Mouse (Mus musculus) lung, postnatal 10 days (tissue): ENCODE measurements around the gene Gm11146.

Experiments used
- DNase-seq: peaks from one replicate; pipeline ENCODE4 v3.0.0; 2021

Gm11146 gene

DNA sequence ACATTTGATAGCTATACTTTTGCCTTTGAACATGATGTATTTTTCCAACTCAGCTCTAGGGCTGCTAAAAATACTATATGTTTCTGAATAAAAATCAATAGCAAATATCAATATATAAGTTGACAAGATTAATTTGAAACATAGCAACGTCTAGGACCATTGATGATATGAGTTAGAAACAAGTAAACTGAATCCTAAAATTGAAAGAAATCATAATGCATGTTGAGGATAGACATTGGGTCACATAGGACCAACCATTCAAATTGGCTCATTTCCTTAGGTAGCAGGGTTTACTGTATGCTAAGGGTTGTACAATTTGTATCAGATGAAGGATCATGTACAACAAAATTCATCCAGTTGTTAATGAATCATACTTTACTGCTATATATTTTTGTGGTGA lies at the start of gene Gm11146:
TSS of gene Gm11146 (minus strand) at position 101 of the 400 bp plus-strand sequence.
- no peak for DNase-seq

DNA sequence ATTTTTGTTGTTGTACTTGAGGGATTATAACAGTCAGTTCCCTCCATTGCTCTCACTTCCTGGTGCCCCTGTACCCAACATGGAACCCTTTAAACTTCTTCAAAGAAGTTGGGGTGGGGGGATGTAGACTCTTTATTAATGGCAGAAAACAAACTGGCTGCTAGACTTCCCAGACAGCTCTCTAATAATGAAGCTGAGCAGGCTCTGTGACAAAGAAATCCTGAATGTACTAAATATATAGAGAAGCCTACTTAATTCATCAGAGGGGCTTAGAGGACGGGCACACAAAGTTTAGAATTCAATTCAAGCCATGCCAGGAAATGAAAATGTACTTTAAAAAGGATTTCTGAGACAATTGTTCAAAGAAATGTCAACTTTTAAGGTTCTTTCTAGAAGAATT lies 48.7 kb upstream of the Gm11146 start:
- DNase-seq: no peak

DNA sequence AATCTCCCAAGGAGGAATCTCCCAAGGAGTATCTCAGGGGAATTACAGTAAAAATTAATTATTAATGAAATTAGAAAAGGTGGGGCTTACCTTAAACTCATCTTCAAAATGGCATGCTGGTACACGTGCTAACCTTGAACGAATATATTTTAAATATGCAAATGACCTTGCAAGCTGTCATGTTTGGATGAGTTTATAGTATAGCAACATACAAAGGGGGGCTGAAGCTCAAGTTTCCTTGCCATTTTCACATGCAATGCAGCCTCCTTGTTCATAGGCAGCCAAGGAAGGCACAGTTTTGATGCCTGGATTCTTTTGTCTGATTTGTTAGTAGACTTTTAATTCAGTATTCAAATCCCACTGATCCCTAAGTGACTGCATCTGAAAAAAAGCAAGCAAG lies 47.1 kb upstream of the Gm11146 start:
- DNase-seq: no peak

DNA sequence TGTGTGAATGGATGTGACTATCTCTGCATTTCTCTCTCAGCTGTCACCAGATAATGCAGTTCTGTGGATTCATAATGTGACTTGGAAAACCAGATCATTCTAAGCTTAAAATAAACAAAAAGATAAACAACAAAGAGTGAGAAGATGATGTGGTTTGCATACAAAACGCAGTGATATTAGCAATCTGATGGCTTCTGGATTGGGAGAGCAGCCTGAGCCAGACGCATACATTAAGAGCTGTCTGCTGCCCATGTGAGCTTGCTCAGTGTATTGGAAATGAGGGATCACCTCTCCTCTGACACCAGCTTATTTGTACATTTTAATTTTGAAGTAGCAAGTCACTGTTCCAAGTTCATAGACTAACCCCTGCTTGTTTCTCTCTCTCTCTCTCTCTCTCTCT lies 46.3 kb upstream of the Gm11146 start:
- DNase-seq: no peak

DNA sequence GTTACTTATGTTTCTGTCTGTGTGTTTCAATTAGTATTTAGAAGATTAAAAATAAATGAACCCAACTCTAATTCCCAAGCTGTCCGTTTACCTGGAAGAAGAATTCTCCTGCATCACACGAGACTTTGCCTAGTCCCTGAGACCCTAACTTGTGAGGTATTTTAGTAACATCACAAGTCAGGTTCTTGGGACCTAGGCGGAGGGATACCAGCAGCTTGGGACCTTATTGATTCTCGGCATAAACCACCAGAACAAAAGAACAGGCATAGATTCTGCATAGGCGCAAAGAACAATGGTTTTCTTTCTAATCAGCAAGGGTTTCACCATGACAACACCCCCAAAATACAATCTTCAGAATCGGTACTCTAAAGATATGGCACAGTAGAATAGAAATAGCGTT lies 44.3 kb upstream of the Gm11146 start:
- DNase-seq: no peak

DNA sequence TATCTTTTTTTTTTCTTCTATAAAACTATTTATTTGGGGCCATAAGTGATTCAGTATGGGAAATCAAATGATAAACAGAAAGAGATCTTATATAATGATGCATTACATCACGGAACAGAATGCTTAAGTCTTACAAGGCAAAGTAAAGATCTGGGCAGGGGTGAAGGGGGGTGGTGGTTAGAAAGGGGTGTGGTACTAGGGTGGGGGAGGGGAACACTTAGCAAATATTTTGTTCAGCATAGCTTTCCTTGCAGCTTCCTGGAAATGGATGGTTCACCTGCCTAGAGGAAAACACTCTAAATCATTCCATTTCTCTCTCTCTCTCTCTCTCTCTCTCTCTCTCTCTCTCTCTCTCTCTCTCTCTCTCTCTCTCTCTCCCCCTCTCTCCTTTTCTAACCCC lies 43.1 kb upstream of the Gm11146 start:
- no peak for DNase-seq

DNA sequence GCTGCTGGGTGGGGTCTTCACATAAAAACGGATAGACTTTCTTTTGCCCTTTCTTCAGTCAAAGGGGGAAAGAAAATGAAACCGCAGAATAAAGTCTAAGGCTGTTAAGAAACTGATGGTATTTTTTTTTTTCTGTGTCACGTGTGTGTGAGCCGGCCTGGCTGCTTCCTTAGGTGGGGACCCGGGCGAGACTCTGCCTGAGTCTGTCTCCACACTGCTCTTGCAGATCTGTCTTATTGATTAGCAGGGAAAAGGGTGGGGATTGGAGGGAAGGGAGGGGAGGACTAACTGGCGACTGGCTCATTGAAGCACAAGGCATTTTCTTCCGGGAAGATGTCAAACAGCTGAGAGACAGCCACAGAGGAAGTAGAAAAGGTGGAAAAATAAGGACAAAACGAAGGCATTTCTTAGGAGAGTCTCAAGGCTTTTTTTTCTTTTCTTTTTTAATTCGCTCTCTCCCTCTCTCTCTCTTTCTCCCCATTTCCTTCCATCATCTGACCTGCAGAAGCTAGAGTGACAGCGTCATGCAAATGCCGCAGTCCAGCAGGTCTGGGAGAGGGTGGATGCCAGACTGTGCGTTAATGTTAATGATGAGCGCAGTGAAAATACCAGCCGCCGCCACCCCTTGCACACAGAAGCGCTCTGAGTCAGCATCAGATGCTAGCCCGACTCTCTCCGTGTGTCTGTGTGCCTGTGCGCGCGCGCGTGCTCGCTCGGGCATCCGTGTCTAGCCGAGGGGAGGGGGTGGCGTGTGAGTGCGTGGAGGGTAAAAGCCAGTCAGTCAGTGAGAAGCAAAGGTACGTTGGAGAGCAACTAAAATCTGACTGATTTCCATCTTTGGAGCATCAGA lies 42.2 kb upstream of the Gm11146 start:
- peak; percentile 67 for DNase-seq

DNA sequence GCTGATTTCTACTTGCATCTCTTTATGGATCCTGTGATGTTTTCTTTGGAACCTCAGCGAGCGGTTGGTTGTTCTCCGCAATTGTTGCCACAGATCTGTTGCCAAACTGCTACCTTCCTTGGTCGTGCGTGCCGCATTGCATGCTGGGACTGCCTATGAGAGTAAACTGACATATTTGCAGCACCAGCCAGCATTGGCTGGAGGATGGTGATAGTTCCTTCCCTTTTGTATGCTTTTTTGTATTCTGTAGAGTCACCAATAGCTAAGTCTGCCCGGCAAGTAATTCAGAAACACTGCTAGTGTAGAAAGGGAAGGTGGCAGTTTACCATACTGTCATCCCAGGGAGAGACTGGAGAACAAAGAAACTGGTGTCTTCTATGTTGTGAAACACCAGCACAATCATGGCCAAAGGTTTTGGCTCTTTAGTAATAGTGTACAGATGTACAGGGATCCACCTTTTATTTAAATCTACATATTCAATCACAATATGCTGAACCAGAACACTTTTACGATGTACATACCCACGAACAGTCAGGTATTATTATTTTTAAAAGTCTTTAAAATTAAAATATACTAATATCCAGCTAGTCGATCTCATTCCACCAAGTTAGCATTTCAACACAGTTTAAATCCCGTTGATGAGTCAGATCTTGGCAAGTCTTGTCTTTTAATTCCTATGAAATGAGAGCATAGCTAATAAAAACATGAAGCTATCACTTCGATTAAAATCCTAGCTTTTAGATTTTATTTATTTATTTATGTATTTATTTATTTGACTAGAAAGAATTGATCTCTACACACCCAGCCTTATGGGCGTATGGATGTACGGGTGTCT lies 41.4 kb upstream of the Gm11146 start:
- DNase-seq: peak; percentile 26

DNA sequence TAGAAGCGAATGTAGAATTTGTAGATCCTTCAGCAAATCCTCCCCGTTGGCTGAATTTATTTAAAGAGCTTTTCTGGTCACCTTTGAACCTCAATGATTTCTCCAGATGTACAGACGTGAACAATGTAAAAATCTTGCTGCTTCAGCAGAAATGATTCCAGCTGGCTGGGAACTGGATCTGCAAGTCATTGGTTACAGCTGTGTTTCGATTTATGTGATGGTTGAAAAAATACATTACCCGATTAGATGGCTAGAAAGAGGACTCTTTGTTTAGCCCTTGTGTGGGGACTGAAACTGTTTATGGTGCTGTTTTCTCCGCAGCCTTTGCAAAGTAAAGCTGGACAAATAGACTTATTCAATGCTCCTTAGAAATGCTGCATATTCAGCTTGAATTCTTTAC lies 34.6 kb upstream of the Gm11146 start:
- DNase-seq: peak; percentile 6

DNA sequence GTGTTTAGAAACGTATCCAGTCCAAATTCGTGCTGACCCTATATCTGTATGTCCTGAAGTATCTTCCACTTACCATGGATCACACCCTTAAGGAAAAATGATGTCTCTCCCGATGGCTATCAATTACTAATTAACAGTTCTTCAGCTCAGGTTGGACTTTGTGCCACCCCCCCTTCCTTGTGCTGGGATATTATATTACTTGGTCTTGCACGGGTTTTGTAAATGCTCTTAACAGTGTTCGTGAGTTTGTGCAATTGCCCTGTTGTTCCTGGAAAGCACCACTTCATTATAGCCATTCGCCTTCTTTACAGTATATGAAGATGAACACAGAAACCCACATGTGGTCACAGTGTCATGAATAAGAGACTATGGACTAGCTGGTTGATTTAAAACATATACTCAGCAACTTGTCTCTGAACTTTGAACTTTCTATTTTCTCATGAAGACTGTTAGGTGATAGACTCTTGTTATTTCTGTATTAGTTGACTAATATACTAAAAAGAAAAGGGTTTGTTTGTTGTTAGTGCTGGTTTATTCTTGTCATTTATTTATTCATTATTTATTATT lies 30.5 kb upstream of the Gm11146 start:
- DNase-seq: no peak

DNA sequence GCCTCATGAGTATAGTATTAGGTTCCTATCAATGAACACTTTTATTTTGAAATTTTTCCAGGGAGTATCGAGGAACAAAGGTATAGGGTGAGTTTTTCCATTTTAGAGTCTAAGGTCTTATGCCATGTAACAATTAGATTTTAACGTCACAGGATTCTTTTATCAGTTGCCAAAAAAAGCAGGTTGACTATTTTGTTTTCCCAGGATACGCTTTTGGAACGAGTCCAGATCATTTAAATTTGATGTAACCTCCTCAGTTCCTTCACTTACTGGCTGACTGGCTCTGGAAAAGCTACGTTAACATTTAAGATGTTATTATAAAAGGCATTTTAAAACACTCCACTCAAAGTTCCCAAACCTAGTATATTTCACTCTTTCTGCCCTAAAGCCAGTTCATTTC lies 20.8 kb upstream of the Gm11146 start:
- DNase-seq: no peak

DNA sequence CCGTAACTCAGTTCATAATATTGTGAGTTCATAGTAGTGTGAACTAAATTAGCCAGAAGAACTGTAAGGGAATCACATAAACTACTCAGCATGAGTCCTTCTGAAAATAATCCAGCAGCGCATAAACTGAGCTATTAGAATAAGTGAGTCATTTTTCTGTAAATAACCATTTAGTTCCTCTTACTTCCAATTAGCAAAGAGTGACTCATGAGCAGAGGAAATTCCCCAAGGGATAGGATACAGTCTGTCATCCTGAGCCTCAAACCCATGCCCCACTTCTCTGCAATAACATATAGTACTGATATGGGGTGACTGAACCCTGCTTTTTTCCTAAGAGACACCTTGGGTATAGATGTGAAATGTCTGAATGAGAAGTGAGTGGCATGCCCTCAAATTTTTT lies 687 bp upstream of the Gm11146 start:
- DNase-seq: no peak

DNA sequence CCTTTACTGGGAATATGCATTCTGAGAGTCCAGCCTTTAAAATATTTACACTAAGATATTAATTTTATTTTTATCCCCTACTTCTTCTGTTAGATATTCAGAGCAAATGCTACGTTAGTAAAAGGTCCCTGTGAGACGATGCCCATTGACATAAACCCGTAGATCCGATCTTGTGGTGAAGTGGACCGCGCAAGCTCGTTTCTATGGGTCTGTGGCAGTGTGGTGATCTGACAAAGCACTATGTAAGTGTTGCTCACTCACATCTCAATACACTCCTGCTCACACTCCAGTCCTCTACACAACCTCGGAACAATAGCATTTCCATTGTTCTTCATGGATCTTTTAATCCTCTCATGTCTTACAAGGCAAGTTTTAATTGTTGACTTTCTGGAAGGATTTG lies 3.1 kb downstream of the Gm11146 start:
- no peak for DNase-seq

DNA sequence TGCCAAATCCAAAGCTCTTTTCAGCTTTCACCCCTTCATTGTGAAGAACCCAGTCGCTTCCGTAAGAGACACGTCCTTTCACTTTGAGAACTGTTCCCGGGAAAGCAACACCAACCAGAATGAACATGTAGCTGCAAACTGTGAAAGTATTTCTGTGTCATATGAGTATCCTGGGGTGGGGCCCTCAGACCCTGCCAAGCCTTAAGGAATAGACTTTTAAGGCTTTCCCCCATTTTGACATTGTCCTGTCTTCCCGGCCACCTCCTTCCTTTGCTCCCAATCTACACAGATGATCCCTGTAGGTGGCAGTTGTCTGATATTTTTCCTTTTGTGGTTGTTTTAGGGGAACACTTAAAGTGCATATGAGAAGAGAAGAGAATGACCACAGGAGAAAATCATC lies 5.3 kb downstream of the Gm11146 start:
- DNase-seq: peak; percentile 4

DNA sequence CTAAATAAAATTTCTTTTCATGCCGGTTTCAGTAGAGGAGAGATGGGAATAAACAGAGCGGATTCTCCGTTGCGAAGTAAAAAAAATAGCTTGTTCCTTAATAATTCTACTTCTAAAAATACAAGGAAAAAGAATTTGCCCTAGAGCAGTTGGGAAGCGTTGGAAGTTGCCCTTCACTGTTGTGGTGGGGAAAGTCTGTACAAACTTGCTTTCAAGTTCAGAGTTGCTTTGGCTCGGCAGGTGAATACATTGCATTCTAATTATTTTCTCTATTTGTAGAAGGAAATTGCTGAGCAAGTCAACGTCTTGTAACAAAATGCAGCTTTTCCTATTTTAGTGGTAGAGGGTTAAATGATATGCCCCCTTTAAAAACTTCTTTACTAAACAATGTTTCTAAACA lies 6.2 kb downstream of the Gm11146 start:
- no peak for DNase-seq

DNA sequence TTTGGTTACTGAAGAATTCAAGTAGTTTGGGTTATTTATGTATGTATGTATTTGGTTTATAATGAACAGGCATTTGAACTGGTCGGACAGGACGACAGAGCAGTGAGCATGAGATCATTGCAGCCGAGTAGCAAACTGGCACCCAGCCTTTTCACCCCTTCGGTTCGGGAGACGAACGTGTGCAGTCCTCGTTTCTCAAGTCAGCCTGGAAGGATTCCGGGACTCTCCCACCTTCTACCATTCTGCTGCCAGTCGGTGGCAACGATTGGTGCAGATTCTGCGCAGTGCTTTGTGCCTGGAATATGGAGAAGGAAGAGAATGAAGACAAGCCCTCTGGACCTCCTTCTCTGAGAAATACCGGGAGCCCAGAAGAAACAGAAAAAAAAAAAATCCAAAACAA lies 7.3 kb downstream of the Gm11146 start:
- peak; percentile 75 for DNase-seq

DNA sequence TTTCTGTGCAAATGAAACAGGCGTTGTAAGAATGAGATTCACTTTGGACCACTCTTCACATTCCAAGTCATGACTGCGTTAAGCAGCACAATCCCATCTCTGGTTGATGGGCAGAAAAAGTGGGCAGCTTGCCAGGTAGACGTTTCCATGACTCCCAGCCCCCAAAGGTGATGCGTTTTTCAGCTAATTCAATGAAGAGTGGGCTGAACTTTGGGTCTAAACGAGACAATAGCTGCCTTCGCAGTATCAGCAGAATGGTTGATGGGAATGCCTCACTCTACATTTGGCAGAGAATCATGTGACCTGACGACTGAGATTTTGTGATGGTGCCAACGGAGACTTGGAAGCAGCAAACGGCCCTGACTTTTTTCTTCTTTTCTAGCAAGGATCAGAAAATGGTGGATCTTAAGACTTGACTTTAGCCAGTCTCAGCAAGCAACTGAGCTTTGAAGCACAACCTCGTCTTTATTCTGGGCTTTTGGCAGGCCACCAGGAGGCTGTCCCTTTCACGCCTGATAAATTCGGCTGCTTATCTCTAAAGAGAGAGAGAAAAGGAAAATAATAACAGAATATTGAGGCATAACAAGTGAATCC lies 8.0 kb downstream of the Gm11146 start:
- peak; percentile 71 for DNase-seq

DNA sequence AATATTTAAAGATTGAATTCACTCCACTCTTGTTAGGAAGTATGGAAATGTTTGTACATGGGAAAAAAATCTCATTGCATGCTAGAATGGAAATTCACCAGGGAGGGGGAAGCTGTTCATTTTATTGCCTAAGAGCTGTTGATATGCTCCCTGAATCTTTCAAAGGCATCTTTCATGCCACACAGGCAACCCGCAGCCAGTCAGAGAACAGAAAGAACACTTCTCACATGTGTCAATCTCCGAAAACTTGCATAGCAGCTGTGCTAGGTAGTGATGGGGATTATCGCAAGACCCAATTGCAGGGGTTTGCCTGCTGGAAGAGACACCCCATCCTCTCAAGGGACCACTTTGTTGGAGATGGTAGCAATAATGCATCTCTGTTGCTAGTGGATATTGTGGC lies 8.9 kb downstream of the Gm11146 start:
- DNase-seq: peak; percentile 5

DNA sequence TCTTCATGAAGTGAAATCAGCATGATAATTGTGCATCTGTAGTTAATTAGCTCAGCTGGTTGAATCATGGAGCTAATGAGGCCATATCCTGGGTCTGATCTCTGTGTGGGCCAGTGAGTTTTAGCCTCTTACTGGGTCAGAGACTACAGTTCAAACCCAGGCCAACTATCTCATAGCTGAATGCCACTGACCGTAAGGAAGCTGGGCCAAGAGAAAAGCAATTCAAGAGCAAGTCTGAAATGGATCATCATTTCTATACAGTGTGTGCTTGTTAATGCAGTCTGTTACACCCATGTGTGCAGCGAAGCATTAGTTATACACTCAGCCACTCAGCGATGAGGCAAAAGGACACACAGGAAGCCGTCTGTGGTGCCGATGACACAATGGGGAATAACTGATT lies 28.9 kb downstream of the Gm11146 start:
- DNase-seq: no peak

DNA sequence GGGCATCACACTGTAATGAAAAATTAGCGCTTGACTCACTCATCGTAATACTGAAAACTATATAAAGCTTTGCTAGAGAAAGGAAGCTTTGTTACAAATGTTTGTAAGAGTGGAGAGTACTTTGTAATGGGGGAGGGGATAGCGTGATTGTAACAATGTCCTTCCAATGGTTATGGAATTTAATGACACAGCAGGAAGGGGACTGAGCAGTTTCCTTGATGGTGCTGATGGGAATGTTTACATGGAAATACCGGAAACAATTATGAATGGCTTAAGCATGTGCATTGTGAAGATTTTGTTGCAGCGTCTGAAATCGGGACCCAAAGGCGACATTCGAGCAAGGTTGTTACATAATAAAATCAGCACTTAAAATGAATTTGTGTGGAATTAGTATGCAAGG lies 32.4 kb downstream of the Gm11146 start:
- DNase-seq: peak; percentile 31

DNA sequence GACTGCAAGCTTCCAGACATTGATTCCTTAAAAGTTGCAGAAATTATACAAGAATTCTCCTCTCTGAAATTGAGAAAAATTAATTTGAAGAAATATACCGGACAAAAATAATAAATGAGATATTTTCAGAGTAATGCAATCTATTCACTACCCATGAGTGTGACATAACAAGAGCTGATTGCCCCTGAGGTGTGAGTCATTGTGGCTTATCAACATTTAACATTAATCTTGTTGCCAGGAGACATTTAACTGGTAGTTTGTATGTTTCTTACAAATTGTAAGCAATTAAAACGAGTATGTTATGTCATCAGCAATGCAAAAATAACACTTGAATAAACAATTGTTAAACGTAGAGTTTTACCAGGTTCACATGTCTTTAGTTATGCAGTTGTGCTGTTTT lies 33.5 kb downstream of the Gm11146 start:
- no peak for DNase-seq

DNA sequence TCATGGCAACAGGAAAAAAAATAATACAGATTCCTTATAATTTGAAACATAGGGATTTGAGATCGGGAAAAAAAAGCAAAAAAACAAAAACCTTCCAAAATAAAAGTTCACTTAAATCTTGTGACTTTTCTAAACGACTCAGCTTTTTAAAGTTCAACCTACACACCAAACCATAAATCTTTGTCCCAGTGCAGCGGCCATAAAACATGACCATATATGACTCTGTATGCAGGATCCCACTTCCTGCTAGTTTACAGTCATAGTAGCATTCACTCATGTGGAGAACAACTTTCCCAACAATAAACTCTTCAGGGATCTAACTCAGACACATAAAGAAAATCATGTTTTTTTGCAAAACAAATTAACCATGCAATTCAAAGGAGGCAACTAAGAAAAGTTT lies 39.0 kb downstream of the Gm11146 start:
- no peak for DNase-seq

DNA sequence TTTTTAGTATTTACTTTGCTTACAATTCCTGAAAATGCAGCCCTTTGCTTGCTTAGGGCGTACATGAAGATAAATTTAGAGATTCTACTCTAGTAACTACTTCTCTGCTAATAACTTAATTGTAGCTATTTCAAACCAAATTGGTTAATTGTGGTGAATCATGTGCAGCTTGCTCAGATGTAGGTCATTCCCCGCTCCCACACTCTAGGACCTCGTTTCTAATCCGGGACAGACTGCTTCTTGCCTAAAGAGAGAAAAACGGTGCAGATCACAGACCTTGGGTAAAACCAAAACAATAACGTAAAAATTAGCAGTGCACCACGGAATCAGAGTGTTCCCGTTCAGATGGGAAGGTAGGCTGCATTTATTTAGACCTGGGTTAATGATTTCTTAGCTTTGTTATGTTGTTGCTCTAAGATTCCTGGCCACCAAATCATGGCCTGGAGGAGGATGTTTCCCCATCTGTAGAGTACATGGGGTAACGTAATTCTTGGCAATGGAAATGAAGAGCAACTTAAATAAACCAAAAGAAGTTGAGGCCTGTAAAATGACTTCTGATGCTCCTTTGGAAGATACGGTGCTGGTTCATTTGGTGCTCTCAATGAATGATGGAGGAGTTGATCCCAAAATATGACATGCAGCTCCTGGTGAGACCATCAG lies 45.3 kb downstream of the Gm11146 start:
- DNase-seq: no peak
